Mouse (Mus musculus): ENCODE measurements around the gene Frmd4a. TPM values are rescaled to one million over a fixed set of nuclear protein-coding genes. Genes with fewer than 3 reads are reported as not detected.
"Not testable (repeated sequence)": the region's sequence is repeated elsewhere in the genome, so short reads cannot be mapped to it uniquely, and the experiment has no call there.

Gene Frmd4a
- polyA plus RNA-seq, 1 experiment from 2014 or later, result 33.1 TPM

- peak; percentile 48 for DNase-seq (ENCODE audit: low spot score)
- peaks cover 100% of the 10 kb centered on the region for H3K36me3 ChIP-seq
- no peaks in the 10 kb centered on the region for H3K9me3 ChIP-seq (replicated peaks)
- no peaks in the 10 kb centered on the region for H3K27me3 ChIP-seq (ENCODE audit: low read depth, poor library complexity, severe bottlenecking)
- no peak overlapping the region for H3K27ac ChIP-seq (replicated peaks)
- H3K4me1 ChIP-seq, result peaks cover 16% of the 10 kb centered on the region
- H3K4me3 ChIP-seq, result no peak overlapping the region
- 73% methylated on average over 15 of the region's 15 CpGs for WGBS
Observed at GRCm38 (mm10) chr2:4601034-4601890, 583.7 kb downstream of the Frmd4a start.

DNA sequence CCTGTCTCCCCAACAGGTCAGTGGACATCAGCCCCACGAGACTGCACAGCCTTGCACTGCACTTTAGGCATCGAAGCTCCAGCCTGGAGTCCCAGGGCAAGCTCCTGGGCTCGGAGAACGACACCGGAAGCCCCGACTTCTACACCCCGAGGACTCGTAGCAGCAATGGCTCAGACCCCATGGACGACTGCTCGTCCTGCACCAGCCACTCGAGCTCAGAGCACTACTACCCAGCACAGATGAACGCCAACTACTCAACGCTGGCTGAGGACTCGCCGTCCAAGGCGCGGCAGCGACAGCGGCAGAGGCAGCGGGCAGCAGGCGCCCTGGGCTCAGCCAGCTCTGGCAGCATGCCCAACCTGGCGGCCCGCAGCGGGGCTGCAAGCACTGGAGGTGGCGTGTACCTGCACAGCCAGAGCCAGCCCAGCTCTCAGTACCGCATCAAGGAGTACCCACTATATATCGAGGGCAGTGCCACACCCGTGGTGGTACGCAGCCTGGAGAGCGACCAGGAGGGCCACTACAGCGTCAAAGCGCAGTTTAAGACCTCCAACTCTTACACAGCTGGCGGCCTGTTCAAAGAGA is 585.9 kb downstream of the Frmd4a start:
- 86% methylated on average over 33 of the region's 33 CpGs for WGBS
- no peak overlapping the region for H3K27ac ChIP-seq (replicated peaks)

GRCm38 (mm10) chr2:4606559-4606958 is 589.0 kb downstream of the Frmd4a start:
- DNase-seq (ENCODE audit: low spot score), result no peak
- WGBS, result 94% methylated on average over 3 of the region's 3 CpGs
- Histone ChIP-seq H3K4me3 (no peak overlapping the region), H3K36me3 (peaks cover 100% of the 10 kb centered on the region), H3K9me3 (replicated peaks) (no peaks in the 10 kb centered on the region), H3K27me3 (ENCODE audit: low read depth, poor library complexity, severe bottlenecking) (no peaks in the 10 kb centered on the region), H3K27ac (replicated peaks) (no peak overlapping the region), H3K4me1 (no peaks in the 10 kb centered on the region)

More for the DNA sequence above, 585.9 kb downstream of the Frmd4a start:
- no peak for DNase-seq (ENCODE audit: low spot score)
- Histone ChIP-seq H3K36me3 (peaks cover 100% of the 10 kb centered on the region), H3K27me3 (ENCODE audit: low read depth, poor library complexity, severe bottlenecking) (no peaks in the 10 kb centered on the region), H3K4me1 (peaks cover 16% of the 10 kb centered on the region), H3K4me3 (no peak overlapping the region), H3K9me3 (replicated peaks) (no peaks in the 10 kb centered on the region)

DNA sequence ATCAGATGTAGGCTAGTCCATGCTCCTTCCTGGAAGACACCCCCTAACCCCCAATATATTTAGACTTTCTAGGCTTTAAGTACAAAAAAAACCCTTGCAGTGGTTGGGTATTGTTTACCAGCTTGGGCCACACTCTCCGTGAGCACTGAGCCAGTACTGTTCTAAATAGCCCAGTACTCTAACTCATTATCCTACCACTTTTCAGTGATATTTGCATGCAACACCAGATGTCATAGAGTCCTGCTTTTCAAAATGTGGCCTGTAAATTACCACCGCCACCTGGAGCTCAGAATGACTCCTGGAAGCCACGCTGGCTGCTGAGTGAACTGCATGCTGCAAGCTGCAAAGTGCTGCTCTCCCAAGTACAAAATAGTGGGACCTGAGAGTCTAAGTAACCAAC is 590.7 kb downstream of the Frmd4a start:
- no peak for DNase-seq (ENCODE audit: low spot score)
- Histone ChIP-seq H3K27me3 (ENCODE audit: low read depth, poor library complexity, severe bottlenecking) (no peaks in the 10 kb centered on the region), H3K36me3 (peaks cover 100% of the 10 kb centered on the region), H3K9me3 (replicated peaks) (no peaks in the 10 kb centered on the region), H3K27ac (replicated peaks) (no peak overlapping the region), H3K4me3 (no peak overlapping the region), H3K4me1 (no peaks in the 10 kb centered on the region)
- WGBS, result 91% methylated on average over 3 of the region's 3 CpGs

DNA sequence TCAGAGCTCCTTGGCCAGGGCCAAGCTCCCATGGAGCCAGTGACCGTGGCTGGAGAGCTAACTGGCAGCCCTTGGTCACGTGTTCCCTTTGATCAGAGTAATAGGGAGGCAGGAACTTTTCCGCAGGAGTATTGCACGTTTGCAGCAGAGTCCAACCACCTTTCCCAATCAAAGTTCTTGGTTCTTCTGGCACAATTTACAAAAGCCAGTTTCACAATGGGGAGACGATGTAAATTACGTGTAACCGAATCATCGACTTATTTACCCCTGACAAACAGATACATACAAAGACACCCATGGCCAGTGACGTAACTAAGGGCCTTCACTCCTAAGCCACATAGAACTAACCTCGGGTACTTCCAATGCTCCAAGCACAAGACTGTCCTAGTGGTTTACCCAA is 591.9 kb downstream of the Frmd4a start:
- Histone ChIP-seq H3K27me3 (ENCODE audit: low read depth, poor library complexity, severe bottlenecking) (no peaks in the 10 kb centered on the region), H3K4me3 (no peak overlapping the region), H3K4me1 (no peaks in the 10 kb centered on the region), H3K36me3 (peaks cover 98% of the 10 kb centered on the region), H3K9me3 (replicated peaks) (no peaks in the 10 kb centered on the region), H3K27ac (replicated peaks) (no peak overlapping the region)
- no peak for DNase-seq (ENCODE audit: low spot score)
- WGBS, result 91% methylated on average over 10 of the region's 10 CpGs

GRCm38 (mm10) chr2:4611295-4611694 is 593.8 kb downstream of the Frmd4a start:
- H3K4me1 ChIP-seq, result no peaks in the 10 kb centered on the region
- WGBS, result 87% methylated on average over 6 of the region's 6 CpGs
- peaks cover 88% of the 10 kb centered on the region for H3K36me3 ChIP-seq
- H3K27me3 ChIP-seq (ENCODE audit: low read depth, poor library complexity, severe bottlenecking), result no peaks in the 10 kb centered on the region
- no peak overlapping the region for H3K4me3 ChIP-seq
- no peak for DNase-seq (ENCODE audit: low spot score)
- H3K27ac ChIP-seq (replicated peaks), result no peak overlapping the region
- no peaks in the 10 kb centered on the region for H3K9me3 ChIP-seq (replicated peaks)

DNA sequence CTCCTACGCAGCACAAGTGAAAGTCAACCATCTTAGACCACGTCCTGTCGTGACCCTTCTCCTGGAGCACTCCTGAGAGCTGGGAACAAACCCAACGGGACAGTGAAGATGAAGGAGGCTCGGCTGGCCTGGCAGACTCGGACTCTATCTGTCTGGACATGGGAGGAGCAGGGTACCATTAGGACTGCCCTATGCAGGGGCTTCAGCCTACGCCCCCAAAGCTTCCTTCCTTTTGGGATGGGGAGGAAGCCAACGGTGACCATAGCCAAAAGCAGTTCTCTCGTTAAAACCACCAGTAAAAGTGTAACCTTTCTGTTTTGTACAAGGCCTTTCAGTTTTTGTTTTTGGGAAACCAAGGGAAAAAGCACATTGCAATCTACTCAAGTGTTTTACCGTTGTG is 594.2 kb downstream of the Frmd4a start:
- no peak for DNase-seq (ENCODE audit: low spot score)
- Histone ChIP-seq H3K9me3 (replicated peaks) (no peaks in the 10 kb centered on the region), H3K27me3 (ENCODE audit: low read depth, poor library complexity, severe bottlenecking) (no peaks in the 10 kb centered on the region), H3K4me1 (no peaks in the 10 kb centered on the region), H3K27ac (replicated peaks) (no peak overlapping the region), H3K36me3 (peaks cover 84% of the 10 kb centered on the region), H3K4me3 (no peak overlapping the region)
- 97% methylated on average over 10 of the region's 10 CpGs for WGBS

DNA sequence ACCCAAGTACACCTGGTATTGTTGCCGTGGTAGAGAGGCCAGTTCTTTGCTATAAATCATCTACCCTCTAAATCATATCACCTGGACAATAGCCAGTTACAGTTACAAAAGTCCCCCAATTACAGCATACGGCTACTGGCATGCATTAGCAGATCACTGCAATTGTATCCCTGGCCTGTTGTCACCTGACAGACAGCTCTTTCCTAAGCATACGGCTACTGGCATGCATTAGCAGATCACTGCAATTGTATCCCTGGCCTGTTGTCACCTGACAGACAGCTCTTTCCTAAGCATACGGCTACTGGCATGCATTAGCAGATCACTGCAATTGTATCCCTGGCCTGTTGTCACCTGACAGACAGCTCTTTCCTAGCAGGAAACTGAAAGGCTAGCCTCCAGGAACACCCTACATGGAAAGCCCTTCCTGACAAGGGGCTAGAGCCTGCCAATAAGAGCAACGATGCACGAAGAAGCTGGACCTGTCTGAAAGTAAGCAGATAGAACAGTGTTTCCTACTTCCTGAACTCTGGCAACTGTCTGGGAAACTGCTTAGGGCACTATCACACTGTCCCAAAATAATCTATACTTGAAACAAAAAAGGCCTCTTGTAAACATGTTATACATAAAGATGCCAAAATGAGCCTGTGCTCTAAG is 596.9 kb downstream of the Frmd4a start:
- not testable (repeated sequence) for H3K4me3 ChIP-seq; H3K27me3 ChIP-seq (ENCODE audit: low read depth, poor library complexity, severe bottlenecking); H3K27ac ChIP-seq (replicated peaks); H3K9me3 ChIP-seq (replicated peaks); H3K4me1 ChIP-seq; DNase-seq (ENCODE audit: low spot score)
- WGBS, result 77% methylated on average over 6 of the region's 6 CpGs
- H3K36me3 ChIP-seq, result peaks cover 57% of the 10 kb centered on the region

DNA sequence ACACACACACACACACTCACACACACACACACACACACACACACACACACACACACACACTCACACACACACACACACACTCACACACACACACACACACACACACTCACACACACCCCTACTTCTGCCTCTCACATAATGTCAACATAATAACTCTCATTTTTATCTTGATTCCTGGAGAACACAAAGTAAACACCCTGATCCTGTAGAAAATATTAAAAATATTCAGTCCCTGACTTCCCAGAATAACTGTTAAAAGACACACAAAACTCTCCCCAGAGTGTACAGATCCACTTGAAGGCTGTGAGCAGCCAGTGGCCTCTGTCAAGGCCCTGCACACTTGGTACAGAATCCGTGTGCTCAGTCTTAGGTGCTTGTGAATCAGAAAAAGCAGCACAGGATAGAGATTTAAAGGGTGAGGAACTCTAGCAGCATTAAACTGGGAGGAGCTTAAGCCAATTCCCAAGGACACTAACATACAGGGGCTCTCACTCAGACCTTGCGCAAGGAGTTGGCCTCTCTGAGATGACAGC is 597.6 kb downstream of the Frmd4a start:
- H3K36me3 ChIP-seq, result peaks cover 50% of the 10 kb centered on the region
- peaks cover 4% of the 10 kb centered on the region for H3K4me1 ChIP-seq
- 92% methylated on average over 2 of the region's 2 CpGs for WGBS
- H3K9me3 ChIP-seq (replicated peaks), result no peaks in the 10 kb centered on the region
- H3K4me3 ChIP-seq, result no peak overlapping the region
- no peak for DNase-seq (ENCODE audit: low spot score)
- H3K27me3 ChIP-seq (ENCODE audit: low read depth, poor library complexity, severe bottlenecking), result no peaks in the 10 kb centered on the region
- no peak overlapping the region for H3K27ac ChIP-seq (replicated peaks)

- Histone ChIP-seq H3K4me3 (no peak overlapping the region), H3K4me1 (peaks cover 18% of the 10 kb centered on the region), H3K27ac (replicated peaks) (no peak overlapping the region), H3K9me3 (replicated peaks) (no peaks in the 10 kb centered on the region), H3K36me3 (peaks cover 33% of the 10 kb centered on the region), H3K27me3 (ENCODE audit: low read depth, poor library complexity, severe bottlenecking) (no peaks in the 10 kb centered on the region)
- WGBS, result 94% methylated on average over 4 of the region's 4 CpGs
- DNase-seq (ENCODE audit: low spot score), result no peak
Observed at GRCm38 (mm10) chr2:4616995-4617394, 599.5 kb downstream of the Frmd4a start.

- Histone ChIP-seq H3K36me3 (peaks cover 29% of the 10 kb centered on the region), H3K4me1 (peaks cover 18% of the 10 kb centered on the region)
- H3K27ac ChIP-seq (replicated peaks); DNase-seq (ENCODE audit: low spot score); H3K9me3 ChIP-seq (replicated peaks); H3K4me3 ChIP-seq; H3K27me3 ChIP-seq (ENCODE audit: low read depth, poor library complexity, severe bottlenecking): not testable (repeated sequence)
Observed at GRCm38 (mm10) chr2:4619126-4619525, 601.6 kb downstream of the Frmd4a start.

DNA sequence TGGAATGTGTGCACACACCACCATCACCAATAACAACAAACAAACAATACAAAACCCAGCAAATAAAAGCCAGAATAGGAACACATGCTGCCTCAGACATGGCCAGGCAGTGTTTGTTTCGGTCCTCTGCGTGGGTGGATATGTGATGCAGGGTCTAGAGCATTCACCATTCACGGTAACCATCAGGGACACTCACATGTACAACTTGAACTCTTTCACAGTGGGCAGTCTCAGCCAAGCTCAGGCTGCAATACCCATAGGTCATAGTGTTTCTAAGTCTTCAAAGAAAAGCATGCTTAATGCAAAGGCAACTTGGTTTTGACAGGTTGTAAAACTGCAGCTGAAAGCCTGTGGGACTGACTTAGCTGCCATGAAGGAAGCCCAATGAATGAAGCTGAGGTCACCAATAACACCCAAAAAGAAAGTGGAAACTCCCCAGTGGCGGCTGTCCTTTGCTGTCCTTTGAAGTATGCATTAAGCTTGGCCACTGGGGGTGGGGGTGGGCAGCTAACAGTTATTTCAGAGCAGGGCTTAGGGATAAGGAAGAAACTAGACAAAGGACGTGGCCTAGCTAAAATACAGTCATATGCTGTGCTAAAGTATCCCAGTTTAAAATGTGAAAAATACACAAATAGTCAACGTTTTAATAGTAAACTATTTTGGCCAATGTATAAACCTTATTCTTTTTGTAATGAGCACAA is 602.5 kb downstream of the Frmd4a start:
- no peak for DNase-seq (ENCODE audit: low spot score)
- peaks cover 18% of the 10 kb centered on the region for H3K4me1 ChIP-seq
- 70% methylated on average over 6 of the region's 6 CpGs for WGBS

More for the DNA sequence above, 602.5 kb downstream of the Frmd4a start:
- H3K27ac ChIP-seq (replicated peaks), result no peak overlapping the region
- H3K4me3 ChIP-seq, result no peak overlapping the region
- no peaks in the 10 kb centered on the region for H3K9me3 ChIP-seq (replicated peaks)
- peaks cover 31% of the 10 kb centered on the region for H3K36me3 ChIP-seq
- no peaks in the 10 kb centered on the region for H3K27me3 ChIP-seq (ENCODE audit: low read depth, poor library complexity, severe bottlenecking)

Data from midbrain, embryonic 10.5 days (tissue).